Mouse (Mus musculus) forelimb bud, embryonic 11.5 days (tissue): ENCODE results near the gene Itga9.

Source experiments
- DNase-seq: peaks from one replicate; pipeline ENCODE4 v3.0.0-alpha.2; 2012; ENCODE audit warnings: low read depth, low spot score

Gene Itga9

GRCm38 (mm10) chr9:118919672-118920186 lies 313.2 kb downstream of the Itga9 start:
- DNase-seq, result no peak

- peak; percentile 85 for DNase-seq
Observed at GRCm38 (mm10) chr9:118920798-118921515, 314.5 kb downstream of the Itga9 start.

- no peak for DNase-seq
Observed at GRCm38 (mm10) chr9:118921926-118922325, 315.4 kb downstream of the Itga9 start.

GRCm38 (mm10) chr9:118924554-118925085 lies 318.1 kb downstream of the Itga9 start:
- peak; percentile 32 for DNase-seq

GRCm38 (mm10) chr9:118925286-118926110 lies 319.0 kb downstream of the Itga9 start:
- peak; percentile 94 for DNase-seq

GRCm38 (mm10) chr9:118926111-118926650 lies 319.7 kb downstream of the Itga9 start, which contains the start of gene Ctdspl:
Ctdspl (plus strand) TSS chr9:118926453.
- DNase-seq, result no peak

- peak; percentile 14 for DNase-seq
Observed at GRCm38 (mm10) chr9:118926688-118927321, 320.3 kb downstream of the Itga9 start.

- DNase-seq, result no peak
Observed at GRCm38 (mm10) chr9:118927501-118927900, 321.0 kb downstream of the Itga9 start.

GRCm38 (mm10) chr9:118928007-118928406 lies 321.5 kb downstream of the Itga9 start:
- no peak for DNase-seq

GRCm38 (mm10) chr9:118928656-118929055 lies 322.2 kb downstream of the Itga9 start:
- no peak for DNase-seq

GRCm38 (mm10) chr9:118930611-118931010 lies 324.1 kb downstream of the Itga9 start:
- no peak for DNase-seq

GRCm38 (mm10) chr9:118933800-118934199 lies 327.3 kb downstream of the Itga9 start:
- no peak for DNase-seq

GRCm38 (mm10) chr9:118934319-118934718 lies 327.8 kb downstream of the Itga9 start:
- no peak for DNase-seq

GRCm38 (mm10) chr9:118935098-118935497 lies 328.6 kb downstream of the Itga9 start:
- DNase-seq, result no peak

- no peak for DNase-seq
Observed at GRCm38 (mm10) chr9:118936071-118936470, 329.6 kb downstream of the Itga9 start.

GRCm38 (mm10) chr9:118937515-118937914 lies 331.0 kb downstream of the Itga9 start:
- DNase-seq, result no peak

GRCm38 (mm10) chr9:118939410-118939809 lies 332.9 kb downstream of the Itga9 start:
- DNase-seq, result no peak

- DNase-seq, result no peak
Observed at GRCm38 (mm10) chr9:118939831-118940230, 333.3 kb downstream of the Itga9 start.

GRCm38 (mm10) chr9:118940591-118941207 lies 334.2 kb downstream of the Itga9 start:
- no peak for DNase-seq

GRCm38 (mm10) chr9:118942030-118942429 lies 335.5 kb downstream of the Itga9 start:
- DNase-seq, result no peak

- no peak for DNase-seq
Observed at GRCm38 (mm10) chr9:118943941-118944340, 337.5 kb downstream of the Itga9 start.
